Mouse (Mus musculus): ENCODE data around the gene Cnr2. TPM values are rescaled to one million over a fixed set of nuclear protein-coding genes. Genes with fewer than 3 reads are reported as not detected.

Cnr2 gene
- polyA plus RNA-seq, 1 experiment from 2014 or later = 0.21 TPM

DNA sequence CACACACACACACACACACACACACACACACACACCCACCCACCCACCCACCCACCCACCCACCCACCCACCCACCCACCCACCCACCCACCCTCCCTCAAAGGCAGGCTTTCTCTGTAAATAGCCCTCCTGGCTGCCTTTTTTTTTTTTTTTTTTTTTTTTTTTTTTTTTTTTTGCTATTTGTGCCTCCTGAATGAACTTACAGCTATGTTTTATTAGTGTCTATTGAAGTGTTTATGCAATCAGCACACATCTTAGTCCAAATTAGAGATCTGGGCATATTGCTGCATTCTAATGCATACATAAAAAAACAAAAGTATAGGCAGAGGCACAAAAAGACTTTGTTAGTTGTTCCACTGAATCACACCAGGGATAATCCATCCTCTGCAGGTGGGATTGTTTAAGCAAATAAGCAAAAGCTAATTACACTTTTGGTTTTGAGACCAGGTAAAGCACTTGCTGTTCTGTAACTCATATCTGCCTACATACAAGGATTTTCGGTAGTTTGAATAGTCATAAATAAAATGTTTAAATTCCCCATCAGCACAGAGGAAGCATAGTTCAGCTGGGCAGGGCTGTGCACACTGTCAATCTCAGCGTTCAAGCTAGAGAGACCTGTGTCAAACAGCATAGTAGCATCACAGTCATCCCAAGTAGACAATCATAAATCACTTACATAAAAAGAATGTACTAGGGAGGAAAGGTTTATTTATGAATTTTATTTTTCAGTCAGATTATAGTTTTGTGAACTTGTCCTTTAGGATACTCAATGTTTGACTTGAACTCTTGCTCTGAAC, 24.8 kb upstream of the Cnr2 start:
- no peak overlapping the region for H3K27ac ChIP-seq
- H3K36me3 ChIP-seq = peaks cover 57% of the 10 kb centered on the region
- no peak for DNase-seq (ENCODE audit: low spot score)

DNA sequence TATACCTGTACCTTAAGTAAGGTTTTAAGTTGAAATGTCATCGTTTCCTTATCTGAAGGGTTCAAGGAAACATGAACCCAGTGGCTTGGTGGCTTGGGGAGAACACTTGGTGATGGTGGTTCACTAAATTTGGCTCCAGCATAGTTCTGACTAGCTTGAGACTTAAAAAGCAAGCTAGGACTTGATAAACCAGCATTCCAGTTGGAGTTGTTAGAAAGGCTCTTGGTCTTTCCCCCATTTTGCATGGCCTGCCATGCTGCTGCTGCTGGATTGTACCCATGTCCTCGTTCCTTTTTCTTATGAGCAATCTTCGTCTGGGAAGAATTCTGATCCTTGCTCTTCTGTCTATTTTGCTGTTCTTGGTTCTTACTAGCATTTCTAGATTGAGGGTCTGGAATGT, 23.2 kb upstream of the Cnr2 start:
- Histone ChIP-seq H3K4me3 (peak overlapping the region; percentile 77), H3K4me1 (replicated peaks) (peaks cover 56% of the 10 kb centered on the region), H3K27me3 (ENCODE audit: insufficient read depth, poor library complexity, severe bottlenecking) (no peaks in the 10 kb centered on the region), H3K36me3 (peaks cover 41% of the 10 kb centered on the region), H3K9me3 (no peaks in the 10 kb centered on the region), H3K27ac (peak overlapping the region; percentile 98)
- no peak for DNase-seq (ENCODE audit: low spot score)
- 67% methylated on average over 3 of the region's 3 CpGs for WGBS

More for the DNA sequence above, 24.8 kb upstream of the Cnr2 start:
- Histone ChIP-seq H3K4me3 (peak overlapping the region; percentile 77), H3K27me3 (ENCODE audit: insufficient read depth, poor library complexity, severe bottlenecking) (no peaks in the 10 kb centered on the region), H3K4me1 (replicated peaks) (peaks cover 40% of the 10 kb centered on the region), H3K9me3 (no peaks in the 10 kb centered on the region)
- WGBS = 68% methylated on average over 2 of the region's 2 CpGs

DNA sequence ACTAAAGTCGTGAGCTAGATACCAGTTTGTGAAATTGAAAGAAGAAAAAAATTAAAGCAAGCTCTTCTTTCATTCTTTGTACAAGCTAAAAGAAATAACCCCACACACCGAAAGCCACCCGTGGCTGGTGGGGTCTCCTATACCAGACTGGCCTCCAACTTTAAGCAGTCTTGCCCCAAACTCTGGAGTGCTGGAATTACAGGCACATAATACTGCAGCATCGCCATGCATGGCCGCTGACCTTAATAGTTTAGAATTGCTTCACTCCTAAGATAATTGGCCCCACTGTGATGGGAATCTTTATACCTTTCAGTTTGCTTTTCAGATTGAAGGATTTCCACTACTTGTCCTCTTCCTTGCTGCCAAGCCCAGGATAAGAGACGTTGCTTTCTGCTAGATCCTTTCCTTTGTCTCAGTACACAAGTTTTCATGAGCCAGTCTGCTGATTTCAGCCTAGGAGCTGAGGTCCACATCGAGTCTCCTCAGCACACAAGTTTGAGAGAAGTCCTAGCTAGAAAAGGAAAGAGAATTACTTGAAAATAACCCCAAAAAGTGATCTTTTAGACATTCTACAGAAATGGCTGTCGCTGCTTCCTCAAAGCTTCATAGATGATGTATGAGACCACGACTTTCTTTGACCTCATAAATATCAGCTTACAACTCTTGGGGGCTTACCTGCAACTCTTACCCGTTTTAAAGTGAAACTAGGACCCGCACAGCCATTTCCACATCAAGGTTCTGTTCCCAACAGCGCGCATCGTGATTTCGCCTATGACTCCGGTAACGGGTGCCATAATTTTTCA, 22.4 kb upstream of the Cnr2 start:
- H3K4me1 ChIP-seq (replicated peaks) = peaks cover 58% of the 10 kb centered on the region
- peak overlapping the region; percentile 98 for H3K27ac ChIP-seq
- no peaks in the 10 kb centered on the region for H3K27me3 ChIP-seq (ENCODE audit: insufficient read depth, poor library complexity, severe bottlenecking)
- peak overlapping the region; percentile 77 for H3K4me3 ChIP-seq
- H3K9me3 ChIP-seq = no peaks in the 10 kb centered on the region
- no peak for DNase-seq (ENCODE audit: low spot score)
- H3K36me3 ChIP-seq = peaks cover 41% of the 10 kb centered on the region
- WGBS = 15% methylated on average over 17 of the region's 17 CpGs

DNA sequence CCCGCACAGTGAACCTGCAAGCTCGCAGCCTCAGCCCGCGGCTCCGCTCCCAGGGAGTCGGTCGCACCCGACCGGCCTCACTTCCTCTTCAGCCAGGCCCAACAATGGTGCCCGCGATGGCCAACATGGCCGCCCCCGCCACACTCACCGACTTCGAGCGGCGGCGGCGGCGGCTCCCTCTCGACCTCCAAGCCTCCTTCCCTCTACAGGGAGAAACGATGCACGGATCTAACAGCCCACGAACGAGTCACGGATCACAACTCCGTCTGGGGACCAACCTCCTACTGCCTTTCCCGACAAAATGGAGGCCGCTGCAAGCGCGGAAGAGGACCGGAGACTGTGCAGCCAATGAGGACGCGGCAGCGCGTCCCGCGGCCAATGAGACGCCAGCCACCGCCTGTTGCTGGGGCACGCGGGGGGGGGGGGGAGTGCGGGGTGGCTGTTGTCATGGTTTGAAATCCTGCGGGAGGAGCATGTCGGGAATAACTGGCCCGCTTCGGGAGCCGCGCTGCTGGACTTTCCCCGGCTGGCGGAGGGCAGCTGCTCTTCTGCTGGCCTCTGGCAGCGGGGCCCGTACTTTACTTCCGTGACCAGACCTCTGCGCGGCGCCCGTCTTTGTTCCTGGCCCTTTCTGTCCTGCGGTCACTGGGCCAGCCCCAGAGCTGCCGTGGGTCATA, 21.5 kb upstream of the Cnr2 start, which contains the start of gene Pnrc2:
Gene Pnrc2, minus strand, starts transcription at position 325 of the 677 bp plus-strand sequence.
- DNase-seq (ENCODE audit: low spot score) = peak; percentile 99

DNA sequence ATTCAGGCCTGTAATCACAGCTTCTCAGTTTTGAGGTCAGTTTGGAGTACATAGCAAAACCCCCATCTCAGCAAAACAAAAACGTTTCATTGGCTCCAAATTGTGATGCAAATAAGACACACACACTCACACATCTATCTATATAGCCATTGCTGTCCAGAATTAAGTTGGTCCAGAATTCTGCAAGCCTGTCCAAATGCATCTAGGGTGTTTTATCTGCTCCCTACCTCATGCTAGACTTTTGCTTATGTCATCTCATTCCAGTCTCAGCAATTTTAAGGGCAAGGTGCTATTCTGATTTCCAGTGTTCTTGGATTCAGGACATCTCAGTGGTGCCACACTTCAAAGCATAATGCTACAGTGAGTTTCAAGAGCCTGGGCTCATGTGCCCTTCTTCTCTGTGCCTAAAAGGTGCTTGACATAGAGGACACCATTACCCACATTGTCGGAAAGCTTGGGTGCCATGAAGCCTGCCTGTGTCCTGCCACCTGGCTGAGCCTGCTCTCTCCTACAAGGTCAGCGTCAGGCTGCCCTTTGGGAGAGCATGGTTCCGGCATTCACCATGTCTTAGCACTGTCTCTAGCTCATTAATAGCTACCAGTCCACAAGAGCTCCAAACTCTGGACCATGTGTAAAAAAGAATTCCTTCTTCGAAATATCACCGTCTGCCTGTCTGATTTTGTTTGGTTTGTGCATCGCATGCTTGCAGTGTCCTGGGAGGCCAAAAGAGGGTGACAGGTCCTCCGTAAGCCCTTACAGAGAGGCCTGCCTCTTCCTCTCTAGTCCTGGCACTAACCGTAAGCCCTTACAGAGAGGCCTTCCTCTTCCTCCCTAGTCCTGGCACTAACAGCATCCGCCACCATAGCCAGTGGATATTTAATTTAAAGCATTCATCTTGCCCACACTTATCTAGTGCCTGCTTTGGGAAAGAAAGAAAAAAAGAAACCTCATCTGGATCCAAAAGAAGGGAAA, 20.3 kb upstream of the Cnr2 start:
- 82% methylated on average over 10 of the region's 10 CpGs for WGBS
- Histone ChIP-seq H3K36me3 (peaks cover 29% of the 10 kb centered on the region), H3K4me3 (peak overlapping the region; percentile 77), H3K27ac (peak overlapping the region; percentile 98), H3K9me3 (no peaks in the 10 kb centered on the region), H3K4me1 (replicated peaks) (peaks cover 58% of the 10 kb centered on the region), H3K27me3 (ENCODE audit: insufficient read depth, poor library complexity, severe bottlenecking) (no peaks in the 10 kb centered on the region)
- peak; percentile 6 for DNase-seq (ENCODE audit: low spot score)

More for the DNA sequence above, 21.5 kb upstream of the Cnr2 start, which contains the start of gene Pnrc2:
- Histone ChIP-seq H3K4me3 (peak within 1 kb of the TSS; percentile 77), H3K9me3 (no peaks in the 10 kb centered on the region), H3K27me3 (ENCODE audit: insufficient read depth, poor library complexity, severe bottlenecking) (no peaks in the 10 kb centered on the region), H3K27ac (peak within 1 kb of the TSS; percentile 98), H3K36me3 (peaks cover 41% of the 10 kb centered on the region), H3K4me1 (replicated peaks) (peaks cover 58% of the 10 kb centered on the region)
- under 1% methylated on average over 60 of the region's 60 CpGs for WGBS

DNA sequence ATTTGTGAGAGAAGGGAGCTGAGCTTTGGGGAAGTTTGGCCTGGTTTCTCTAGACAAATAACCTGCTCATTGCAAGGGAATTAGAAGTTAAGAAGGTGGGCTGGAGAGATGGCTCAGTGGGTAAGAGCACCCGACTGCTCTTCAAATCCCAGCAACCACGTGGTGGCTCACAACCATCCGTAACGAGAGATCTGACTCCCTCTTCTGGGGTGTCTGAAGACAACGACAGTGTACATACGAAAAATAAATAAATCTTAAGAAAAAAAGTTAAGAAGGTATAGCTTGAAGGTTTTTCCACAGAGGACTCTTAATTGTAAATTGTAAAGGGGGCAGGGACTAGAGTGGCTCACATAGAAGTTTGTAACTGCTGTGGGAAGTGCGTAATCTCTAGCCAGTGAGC, 19.6 kb upstream of the Cnr2 start:
- peak overlapping the region; percentile 98 for H3K27ac ChIP-seq
- peaks cover 24% of the 10 kb centered on the region for H3K36me3 ChIP-seq
- H3K9me3 ChIP-seq = no peaks in the 10 kb centered on the region
- H3K4me3 ChIP-seq = 0 out of 2 replicates have a peak overlapping the region, but pooled peaks have one; percentile 42
- DNase-seq (ENCODE audit: low spot score) = no peak
- no peaks in the 10 kb centered on the region for H3K27me3 ChIP-seq (ENCODE audit: insufficient read depth, poor library complexity, severe bottlenecking)
- peaks cover 60% of the 10 kb centered on the region for H3K4me1 ChIP-seq (replicated peaks)
- 37% methylated on average over 7 of the region's 7 CpGs for WGBS

DNA sequence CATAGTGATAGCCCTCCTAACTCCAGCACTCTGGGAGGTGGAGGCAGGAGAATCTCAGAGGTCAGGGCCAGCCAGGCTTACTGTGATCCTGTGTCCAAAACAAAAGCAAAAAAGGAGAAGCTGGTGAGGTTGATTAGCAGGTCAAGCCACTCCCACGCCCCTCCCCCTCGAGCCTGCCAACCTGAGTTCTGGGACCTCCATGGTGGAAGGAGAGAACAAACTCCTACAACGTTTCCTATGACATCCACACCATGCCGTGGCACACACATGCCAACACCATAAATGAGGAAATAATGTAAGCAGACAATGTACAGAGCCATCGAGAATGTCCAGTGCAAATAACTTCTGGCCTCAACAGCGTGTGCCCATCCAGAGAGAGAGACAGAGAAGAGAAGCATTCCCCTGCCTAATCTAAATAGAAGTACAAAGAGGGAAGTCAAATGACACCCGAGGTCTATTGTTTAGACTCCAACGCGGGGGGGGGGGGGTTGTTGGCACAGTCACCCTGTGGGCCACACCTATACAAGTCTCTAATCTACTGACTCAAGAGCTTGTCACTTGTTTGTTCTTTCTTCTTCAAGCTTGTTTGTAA, 19.1 kb upstream of the Cnr2 start:
- Histone ChIP-seq H3K27me3 (ENCODE audit: insufficient read depth, poor library complexity, severe bottlenecking) (no peaks in the 10 kb centered on the region), H3K9me3 (no peaks in the 10 kb centered on the region), H3K36me3 (peaks cover 19% of the 10 kb centered on the region), H3K27ac (peak overlapping the region; percentile 98), H3K4me1 (replicated peaks) (peaks cover 55% of the 10 kb centered on the region), H3K4me3 (peak overlapping the region; percentile 42)
- WGBS = 5% methylated on average over 9 of the region's 9 CpGs
- peak; percentile 59 for DNase-seq (ENCODE audit: low spot score)

DNA sequence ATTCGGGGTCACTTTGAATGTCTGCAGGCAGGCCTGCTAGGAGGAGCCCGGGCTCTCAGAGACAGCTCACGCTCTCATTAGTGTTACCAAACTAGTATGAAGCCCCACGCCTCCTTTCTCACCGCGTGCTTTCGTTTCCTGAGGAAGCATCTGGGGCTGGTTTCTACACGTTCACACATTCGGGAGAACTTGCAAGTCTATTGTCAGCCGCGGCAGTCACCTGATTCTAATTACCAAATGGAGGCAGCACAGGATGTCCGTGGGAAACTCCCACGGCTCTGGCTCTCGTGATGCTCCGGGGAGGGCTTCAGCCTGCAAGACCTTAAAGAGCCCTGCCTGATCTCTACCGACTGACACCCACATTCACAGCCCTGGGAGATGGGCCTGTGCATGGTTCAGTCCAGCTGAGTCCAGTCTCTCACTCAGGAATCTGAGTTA, 18.6 kb upstream of the Cnr2 start:
- DNase-seq (ENCODE audit: low spot score) = peak; percentile 67
- H3K4me1 ChIP-seq (replicated peaks) = peaks cover 50% of the 10 kb centered on the region
- H3K9me3 ChIP-seq = no peaks in the 10 kb centered on the region
- no peaks in the 10 kb centered on the region for H3K27me3 ChIP-seq (ENCODE audit: insufficient read depth, poor library complexity, severe bottlenecking)
- H3K27ac ChIP-seq = peak overlapping the region; percentile 98
- 5% methylated on average over 16 of the region's 16 CpGs for WGBS
- H3K4me3 ChIP-seq = peak overlapping the region; percentile 42
- H3K36me3 ChIP-seq = peaks cover 14% of the 10 kb centered on the region

DNA sequence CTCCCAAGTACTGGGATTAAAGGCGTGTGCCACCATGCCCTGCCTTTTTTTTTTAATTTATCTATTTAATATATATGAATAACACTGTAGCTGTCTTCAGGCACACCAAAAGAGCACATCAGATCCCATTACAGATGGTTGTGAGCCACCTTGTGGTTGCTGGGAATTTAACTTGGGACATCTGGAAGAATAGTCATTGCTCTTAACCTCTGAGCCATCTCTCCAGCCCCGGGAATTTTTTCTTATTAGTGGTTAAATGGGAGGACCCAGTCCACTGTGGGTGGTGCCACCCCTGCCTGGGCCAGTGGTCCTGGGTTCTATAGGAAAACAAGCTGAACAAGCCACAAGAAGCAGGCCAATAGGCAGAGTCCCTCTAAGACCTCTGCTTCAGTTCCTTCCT, 17.5 kb upstream of the Cnr2 start:
- no peaks in the 10 kb centered on the region for H3K27me3 ChIP-seq (ENCODE audit: insufficient read depth, poor library complexity, severe bottlenecking)
- no peak overlapping the region for H3K4me3 ChIP-seq
- H3K27ac ChIP-seq = no peak overlapping the region
- peaks cover 2% of the 10 kb centered on the region for H3K36me3 ChIP-seq
- peaks cover 42% of the 10 kb centered on the region for H3K4me1 ChIP-seq (replicated peaks)
- H3K9me3 ChIP-seq = no peaks in the 10 kb centered on the region
- no peak for DNase-seq (ENCODE audit: low spot score)
- 73% methylated on average over 2 of the region's 2 CpGs for WGBS

DNA sequence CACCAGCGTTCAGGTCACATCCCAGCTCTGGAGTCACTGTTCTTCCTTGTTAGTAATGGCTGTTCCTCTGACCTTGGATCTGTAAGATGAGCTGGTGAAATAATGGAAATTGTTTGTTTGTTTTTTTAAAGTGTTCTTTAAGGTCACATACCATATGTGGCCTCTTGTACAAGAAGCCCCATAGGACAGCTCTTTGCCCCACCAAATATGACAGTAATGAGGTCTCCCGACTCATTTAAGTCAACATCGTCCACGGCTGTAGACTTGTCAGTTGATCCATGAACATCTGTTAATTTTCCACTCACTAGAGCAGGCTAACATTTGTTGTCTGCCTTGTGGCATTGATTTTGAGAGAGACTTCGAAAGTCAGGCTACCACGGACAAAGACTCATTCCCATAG, 16.2 kb upstream of the Cnr2 start:
- Histone ChIP-seq H3K27ac (no peak overlapping the region), H3K4me3 (no peak overlapping the region), H3K36me3 (no peaks in the 10 kb centered on the region), H3K9me3 (no peaks in the 10 kb centered on the region), H3K27me3 (ENCODE audit: insufficient read depth, poor library complexity, severe bottlenecking) (no peaks in the 10 kb centered on the region), H3K4me1 (replicated peaks) (peaks cover 48% of the 10 kb centered on the region)
- 59% methylated on average over 6 of the region's 6 CpGs for WGBS
- no peak for DNase-seq (ENCODE audit: low spot score)

DNA sequence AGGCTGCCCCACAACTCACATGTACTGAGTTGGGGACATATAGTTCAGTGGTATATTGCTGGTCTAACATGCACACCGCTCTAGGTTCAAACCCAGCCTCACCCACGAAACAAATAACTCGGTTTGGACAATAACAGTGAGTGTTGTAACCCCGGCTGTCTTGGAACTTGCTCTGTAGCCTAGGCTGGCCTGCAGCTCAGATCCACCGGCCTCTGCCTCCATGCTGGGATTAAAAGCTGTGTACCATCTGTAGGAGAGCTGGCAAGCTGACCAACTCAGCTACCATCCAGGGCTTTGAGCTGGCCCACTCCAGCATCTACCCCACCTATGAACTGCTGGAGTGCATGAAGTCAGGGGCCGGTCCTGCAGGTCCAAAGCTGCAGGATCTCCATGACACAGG, 15.2 kb upstream of the Cnr2 start:
- 88% methylated on average over 6 of the region's 6 CpGs for WGBS
- DNase-seq (ENCODE audit: low spot score) = no peak
- H3K27ac ChIP-seq = no peak overlapping the region
- H3K9me3 ChIP-seq = no peaks in the 10 kb centered on the region
- peaks cover 48% of the 10 kb centered on the region for H3K4me1 ChIP-seq (replicated peaks)
- no peaks in the 10 kb centered on the region for H3K27me3 ChIP-seq (ENCODE audit: insufficient read depth, poor library complexity, severe bottlenecking)
- H3K36me3 ChIP-seq = no peaks in the 10 kb centered on the region
- H3K4me3 ChIP-seq = no peak overlapping the region
